Mouse (Mus musculus) adrenal gland, postnatal 4 days (tissue): ENCODE data around the gene Nelfcd. TPM values are rescaled to one million over a fixed set of nuclear protein-coding genes. Genes with fewer than 3 reads are reported as not detected.
A peak's percentile ranks its signal among the peaks of the same experiment; 100 is the strongest.

Experiments used
- DNase-seq, 2 experiments: peaks; one replicate each; pipeline ENCODE4 v3.0.0; 2021 to 2022; ENCODE audit warnings: low spot score in 2 of 2, mixed read lengths in 2 of 2
- long read RNA-seq, 2 experiments: library from polyadenylated mRNA; stranded (forward); transcript quantifications; one replicate each; pipeline ENCODE4 v2.0.0; 2021
- total RNA-seq, 2 experiments: library from RNA; stranded (reverse); gene quantifications; 2 replicates each; pipeline ENCODE4 v1.2.3; 2021

Nelfcd gene
- total RNA-seq, result 10 to 100 TPM; 77.0 to 78.4 TPM
- long read RNA-seq, experiment 1, transcript Nelfcd-202 (15 exons, 2,279 nt), result major isoform, 119 of 143 reads
- long read RNA-seq, experiment 1, partial matches to known transcripts, result 8 of 143 reads
- long read RNA-seq, experiment 1, other reads (novel, unspliced or antisense), result 16 of 143 reads
- long read RNA-seq, experiment 2, transcript Nelfcd-202 (15 exons, 2,279 nt), result major isoform, 192 of 244 reads
- long read RNA-seq, experiment 2, partial matches to known transcripts, result 14 of 244 reads
- long read RNA-seq, experiment 2, other reads (novel, unspliced or antisense), result 37 of 244 reads

DNA sequence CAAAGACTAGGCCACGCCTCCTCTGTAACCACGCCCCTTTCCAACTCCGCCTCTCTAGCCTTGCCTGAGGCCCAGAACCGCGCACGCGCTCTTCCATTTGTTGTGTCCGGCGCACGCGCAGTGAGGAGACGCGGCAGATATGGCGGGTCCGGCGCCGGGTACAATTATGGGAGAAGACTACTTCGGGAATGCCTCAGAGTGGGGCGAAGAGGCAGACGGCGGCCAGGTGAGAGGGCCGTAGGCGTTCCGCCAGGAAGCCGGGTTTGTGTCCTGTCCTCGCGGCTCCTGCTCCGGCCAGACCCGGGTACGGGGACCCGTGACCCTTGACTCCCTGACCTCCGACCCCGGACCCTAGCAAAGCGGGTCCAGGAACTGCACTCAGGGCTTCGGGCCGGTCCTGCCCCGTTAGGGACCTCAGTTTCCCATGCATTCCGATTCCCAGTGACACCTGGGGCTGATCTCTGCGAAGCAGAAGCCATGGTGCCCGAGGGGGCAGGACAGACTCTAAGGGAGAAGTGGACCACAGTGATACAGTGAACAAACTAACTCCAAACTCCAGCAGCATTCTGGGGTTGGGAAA lies at the start of gene Nelfcd:
Gene Nelfcd (plus strand): TSS at position 74 of the 580 bp plus-strand sequence.
- DNase-seq, result peak; percentile 89

DNA sequence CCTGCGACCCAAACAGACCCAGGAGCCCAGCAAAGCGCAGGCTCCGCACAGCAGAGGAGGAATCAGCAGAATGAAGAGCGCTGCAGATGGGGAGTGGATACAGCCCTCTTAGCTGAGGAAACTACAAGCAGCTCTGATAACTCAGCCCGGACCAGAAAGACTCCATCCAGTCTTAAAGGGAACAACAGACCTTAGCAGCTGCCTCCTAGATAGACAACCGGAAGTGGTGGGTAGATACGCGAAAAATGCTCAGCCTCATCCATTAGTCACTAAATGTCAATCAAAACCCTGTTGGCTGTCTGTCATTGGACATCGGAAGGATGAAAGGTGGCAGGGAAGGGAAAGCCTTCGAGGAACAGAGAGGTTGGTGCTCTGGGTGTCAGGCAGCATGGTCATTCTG lies 49.0 kb upstream of the Nelfcd start:
- no peak for DNase-seq

DNA sequence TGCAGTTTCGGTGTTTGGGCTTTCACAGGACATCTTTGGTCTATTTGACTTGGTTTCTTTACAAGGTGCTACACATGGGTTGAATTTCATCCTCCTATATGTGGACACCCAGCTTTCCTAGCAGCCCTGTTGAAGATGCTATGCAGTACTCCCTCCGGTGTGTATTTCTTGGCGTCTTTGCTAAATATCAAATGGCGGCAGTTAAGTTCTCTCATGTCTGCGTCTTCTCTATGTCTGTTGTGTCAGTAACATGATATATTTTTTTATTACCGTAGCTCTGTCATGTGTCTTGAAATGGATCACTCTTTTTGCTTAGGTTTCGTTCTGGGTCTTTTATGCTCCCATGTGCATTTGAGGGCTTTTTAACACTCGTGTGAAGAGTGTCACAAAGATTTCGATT lies 34.6 kb upstream of the Nelfcd start:
- DNase-seq, result no peak

DNA sequence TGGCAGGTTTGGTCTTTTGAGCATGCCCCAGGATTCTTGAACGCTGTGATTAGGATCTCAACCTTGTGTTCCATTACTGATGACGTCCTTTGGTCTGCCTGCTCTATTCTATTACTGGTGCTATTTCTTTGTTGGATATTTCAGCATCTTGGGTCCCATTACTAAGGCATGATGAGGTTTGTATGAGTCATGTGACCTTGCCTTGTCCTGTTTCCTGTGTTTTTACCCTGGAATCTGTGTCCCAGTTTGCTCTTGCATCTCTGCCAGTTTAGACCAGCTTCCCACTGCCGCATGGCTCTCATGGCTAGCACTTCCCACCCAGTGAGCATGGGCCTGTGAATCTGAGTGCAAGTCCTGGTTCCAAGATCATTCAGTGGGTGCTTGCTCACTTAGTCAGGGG lies 23.7 kb upstream of the Nelfcd start:
- DNase-seq, result no peak

DNA sequence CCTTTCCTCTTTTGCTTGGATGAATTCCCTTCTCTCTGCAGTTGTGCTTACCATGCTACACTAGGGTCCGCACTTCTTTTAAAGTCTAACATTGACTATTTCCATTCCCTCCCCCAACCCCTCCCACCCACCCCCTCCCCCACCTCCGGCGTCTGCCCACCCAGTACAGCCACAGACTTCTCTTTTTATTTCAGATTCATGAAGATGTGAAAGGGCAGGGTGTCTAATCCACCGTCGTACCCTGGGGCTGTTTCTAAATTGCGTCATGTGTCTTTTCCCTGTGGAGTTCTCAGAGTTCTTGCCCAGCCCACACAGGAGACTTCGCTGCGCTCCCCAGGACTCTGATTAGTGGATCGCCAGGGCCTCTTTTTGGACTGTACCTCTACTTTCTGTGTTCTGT lies 23.1 kb upstream of the Nelfcd start:
- DNase-seq, result no peak

DNA sequence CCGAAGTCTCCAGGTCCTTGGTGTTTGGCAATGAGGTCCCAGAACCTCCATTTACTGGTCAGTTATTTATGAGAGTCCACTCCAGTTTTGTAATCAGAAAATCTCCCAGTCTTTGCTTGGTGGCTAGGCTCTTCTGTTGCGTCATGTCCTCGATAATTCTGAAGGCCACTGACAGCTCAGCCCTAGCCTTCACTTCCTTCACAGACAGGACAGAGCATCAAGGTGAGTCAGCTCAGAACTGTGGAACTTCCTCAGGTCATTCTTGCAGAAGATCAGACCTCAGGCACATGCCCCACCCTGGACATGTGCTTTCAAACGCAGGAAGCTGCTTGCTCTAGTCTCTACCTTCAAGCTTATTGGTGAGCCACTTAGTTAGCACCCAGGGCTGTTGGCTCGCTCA lies 22.2 kb upstream of the Nelfcd start:
- no peak for DNase-seq

DNA sequence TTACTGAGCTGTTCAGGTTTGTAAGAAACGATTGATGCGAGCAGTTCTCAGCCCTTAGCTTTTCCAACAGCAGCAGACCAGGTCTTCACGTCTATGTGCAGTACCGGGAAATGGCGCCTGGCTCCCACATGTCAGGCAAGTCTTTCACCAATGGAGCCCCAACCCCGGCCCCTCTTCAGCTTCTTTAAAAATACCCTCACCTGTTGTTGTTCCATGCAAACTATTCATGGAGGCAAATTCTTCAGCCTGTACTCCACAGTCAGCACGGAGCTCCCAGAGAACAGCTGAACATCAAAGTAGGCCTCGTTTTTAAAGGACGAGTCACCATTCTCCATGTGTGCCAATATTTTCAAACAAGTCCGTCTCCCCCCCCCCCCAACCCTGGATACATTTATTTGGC lies 19.0 kb upstream of the Nelfcd start:
- no peak for DNase-seq

DNA sequence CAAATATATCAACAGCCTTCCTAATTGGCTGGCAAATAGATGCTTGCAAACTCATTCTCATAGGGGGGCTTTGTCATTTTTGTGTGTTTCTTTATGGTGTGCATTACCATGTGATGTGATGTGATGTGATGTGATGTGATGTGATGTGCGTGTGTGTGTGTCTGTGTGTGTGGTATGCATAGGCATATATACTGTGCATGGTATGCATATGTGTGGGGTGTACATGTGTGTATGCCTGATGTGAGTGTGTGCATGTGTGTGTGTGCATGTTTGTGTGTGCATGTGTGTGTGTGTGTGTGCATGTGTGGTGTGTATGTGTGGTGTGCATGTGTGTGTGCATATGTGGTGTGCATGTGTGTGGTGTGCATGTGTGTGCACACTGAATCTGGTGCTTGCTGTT lies 18.5 kb upstream of the Nelfcd start:
- no peak for DNase-seq

DNA sequence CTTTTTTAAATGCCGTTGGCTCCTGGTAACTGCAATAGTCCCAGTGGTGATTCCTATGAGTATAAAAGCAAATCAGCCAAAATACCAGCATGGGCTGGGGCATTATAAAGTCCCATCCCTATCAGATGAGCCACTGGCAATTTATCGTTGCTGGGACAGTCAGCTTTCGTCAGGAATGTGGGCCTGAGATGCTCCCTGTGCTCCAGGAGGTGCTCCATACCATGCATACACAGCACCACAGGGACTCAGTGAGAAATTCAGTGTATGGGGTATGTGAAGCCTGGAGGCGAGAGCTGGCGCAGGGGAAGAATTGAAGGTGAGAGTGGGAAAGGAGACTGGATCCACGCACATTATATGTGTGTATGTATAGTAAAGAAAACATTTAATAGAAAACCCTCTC lies 17.7 kb upstream of the Nelfcd start:
- DNase-seq, result no peak

DNA sequence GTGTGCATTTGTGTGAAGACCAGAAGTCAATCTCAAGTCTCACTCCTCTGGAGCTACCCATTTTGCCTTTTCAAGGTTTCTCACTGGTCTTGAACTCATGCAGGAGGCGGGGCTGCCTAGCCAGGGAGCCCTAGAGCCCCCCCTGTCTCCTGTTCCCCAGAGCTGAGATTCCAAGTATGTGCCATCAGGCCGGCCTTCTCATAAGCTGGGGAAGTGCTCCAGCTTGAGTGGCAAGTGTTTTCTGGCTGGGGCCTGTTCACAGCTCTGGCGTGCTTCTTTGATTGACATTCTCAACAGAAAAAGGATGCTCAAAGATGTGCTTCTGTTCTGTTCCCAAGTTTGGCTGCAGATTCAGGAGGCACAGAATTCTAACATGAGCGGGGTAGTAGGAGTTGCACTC lies 15.2 kb upstream of the Nelfcd start:
- DNase-seq, result no peak

DNA sequence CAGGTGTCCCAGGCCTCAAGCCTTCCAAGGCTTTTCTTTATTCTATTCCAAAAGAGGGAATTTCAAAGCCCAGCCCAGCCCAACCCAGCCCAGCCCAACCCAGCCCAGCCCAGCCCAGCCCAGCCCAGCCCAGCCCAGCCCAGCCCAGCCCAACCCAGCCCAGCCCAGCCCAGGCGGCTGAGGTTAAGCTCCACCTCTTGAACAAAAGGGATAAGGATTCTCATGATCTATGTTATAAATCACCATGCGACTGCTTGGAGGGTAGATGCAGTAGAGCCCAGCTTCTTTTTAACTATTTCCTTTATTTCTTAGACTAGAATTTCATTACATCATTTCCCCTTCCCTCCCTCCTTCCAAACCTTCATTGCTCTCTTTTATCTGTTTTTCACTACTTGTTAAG lies 5.4 kb upstream of the Nelfcd start:
- no peak for DNase-seq

DNA sequence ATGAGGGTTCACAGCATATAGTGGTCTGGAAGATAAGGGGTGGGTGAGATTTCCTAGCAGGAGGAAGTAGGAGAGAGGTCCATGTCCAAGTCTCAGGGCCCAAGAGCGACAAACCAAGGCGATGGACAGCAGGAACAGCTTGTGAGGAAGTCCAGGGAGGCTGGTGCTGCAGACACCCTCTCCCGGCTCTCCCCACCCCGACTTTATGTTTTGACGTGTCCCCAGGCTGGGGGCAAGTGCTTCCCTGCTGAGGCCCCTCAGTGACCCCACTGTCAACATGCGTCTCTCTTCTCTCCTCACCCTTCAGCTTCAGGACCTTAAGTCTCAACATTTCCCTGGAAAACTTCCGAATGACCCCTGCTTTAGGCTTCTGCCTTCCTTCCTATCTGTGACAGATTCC lies 2.5 kb upstream of the Nelfcd start:
- DNase-seq, result no peak

DNA sequence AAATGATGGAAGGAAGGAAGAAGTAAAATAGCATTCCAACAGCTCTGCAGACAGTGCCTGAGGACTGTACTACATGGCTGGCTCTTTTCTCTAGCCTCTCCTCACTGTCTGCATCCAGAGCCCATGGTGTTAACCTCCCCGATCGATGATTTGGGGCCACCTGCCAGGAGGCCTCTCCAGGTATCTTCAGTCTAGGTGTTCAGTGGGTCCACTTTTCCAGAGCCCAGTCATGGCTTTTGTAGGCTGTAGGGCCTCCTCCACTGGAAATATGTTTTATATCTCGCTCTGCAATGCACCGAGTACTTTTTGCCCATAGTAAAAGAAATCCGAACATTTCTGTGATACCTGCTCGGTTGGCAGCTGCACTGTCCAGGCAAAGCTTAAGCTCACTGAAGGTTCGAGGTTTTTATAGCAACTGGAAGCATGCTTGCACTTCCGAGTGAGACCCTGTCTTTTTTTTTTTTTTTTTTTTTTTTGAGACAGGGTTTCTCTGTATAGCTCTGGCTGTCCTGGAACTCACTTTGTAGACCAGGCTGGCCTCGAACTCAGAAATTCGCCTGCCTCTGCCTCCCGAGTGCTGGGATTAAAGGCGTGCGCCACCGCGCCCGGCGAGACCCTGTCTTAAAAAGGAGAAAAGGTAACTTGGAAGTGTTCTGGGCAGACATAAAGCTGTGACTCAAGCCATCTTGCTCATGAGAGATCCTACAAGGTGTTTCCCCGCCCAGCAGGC lies 438 bp upstream of the Nelfcd start:
- no peak for DNase-seq

DNA sequence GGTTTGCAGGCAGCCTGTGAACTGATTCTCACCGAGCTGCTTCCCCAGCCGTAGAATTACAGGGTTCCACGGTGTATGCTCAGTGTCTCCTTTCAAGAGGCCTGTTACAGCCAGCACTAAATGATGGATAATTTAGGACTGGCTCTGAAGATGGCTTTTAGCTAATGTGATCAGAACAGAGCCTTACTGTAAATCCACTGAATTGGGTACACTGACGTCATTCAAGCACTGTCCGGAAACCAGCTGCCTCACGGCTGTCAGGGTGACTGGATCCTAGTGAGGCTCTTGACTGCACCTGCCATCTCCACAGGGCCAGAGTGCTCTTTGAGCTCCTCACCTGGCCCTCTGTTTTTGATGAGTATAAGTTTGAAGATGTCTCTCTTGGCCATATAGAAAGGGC lies 5.5 kb downstream of the Nelfcd start:
- no peak for DNase-seq

DNA sequence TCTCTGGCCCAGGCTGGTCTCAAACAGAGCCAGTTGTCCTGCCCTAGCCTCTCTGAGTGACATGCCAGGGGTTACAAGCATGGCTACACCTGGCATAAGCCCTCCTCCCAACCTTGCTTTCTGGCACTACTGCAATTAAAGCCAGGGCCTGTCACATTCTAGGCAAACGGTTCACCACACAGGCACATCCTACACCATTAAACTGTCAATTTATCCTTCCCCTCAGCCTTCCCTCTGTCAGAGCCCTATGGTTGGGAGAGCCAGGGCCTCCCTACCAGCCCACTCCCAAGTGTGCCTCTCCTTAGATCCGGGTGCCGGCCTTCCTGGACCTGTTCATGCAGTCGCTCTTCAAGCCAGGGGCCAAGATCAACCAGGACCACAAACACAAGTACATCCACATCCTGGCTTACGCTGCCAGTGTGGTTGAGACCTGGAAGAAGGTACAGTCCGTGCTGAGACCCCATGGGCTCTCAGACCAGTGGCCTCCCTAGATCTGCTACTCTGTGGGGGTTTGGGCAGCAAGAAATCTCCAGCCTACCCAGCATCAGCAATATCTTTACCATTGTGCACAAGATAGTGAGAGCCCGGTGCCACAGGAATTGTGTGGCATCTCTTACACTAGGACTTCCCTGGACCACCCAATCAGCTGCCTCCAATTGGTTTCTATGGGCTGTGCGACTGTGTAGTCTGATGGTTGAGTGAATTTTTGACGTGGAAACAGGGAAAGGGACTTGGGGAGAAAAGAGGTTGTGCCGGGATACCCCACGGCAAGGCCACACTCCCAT lies 8.9 kb downstream of the Nelfcd start:
- DNase-seq, result no peak

DNA sequence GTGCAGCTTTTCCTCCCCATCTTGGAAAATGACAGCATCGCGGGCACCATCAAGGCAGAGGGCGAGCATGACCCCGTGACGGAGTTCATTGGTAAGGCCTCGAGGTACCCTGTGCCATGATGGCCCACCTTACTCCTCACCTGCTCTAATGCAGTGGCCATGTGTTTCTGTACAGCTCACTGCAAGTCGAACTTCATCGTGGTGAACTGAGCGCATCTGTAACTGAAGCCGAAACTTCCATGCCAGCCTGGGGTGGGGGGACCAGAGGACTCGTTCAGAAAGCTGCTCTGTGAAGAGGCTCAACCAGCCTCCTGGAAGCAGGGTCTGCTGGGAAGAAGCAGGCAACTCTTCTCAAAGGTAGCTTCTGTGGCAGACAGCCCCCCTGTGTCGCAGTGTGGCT lies 11.3 kb downstream of the Nelfcd start:
- no peak for DNase-seq

DNA sequence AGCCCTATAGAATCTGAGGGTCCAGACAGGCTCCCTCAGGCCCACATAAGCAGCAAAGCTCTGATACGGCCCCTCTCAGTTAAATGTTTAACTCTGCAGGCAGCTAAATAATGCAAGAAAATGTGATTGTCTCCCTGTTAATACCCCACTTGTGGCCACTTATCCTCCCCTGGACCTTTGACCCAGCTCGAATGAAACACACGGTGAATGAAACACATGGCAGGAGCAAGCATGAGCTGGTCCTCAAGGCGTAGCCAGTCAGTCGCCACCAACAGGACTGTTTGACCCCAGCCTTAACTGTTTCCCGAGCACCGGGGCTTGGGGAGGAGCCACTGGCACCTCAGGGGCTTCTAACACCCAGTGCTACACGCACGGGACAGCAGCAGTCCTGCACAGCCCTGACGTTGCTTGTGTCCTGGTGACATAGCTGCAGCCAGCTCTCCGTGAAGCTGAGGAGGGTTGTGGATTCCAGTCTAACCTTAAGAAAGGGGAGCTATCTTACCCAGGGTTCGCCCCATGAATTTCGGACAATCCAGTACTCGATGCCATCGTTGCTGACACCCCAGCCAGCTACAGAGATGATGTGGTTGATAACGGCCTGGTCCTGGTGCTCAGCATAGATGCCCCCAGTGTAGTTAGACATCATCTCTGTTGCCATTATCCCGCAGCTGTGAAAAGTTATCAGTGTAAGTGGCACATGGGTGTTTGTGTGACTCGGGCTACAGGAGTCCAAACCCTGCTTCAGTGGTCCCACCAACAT lies 12.7 kb downstream of the Nelfcd start:
- DNase-seq, result no peak

DNA sequence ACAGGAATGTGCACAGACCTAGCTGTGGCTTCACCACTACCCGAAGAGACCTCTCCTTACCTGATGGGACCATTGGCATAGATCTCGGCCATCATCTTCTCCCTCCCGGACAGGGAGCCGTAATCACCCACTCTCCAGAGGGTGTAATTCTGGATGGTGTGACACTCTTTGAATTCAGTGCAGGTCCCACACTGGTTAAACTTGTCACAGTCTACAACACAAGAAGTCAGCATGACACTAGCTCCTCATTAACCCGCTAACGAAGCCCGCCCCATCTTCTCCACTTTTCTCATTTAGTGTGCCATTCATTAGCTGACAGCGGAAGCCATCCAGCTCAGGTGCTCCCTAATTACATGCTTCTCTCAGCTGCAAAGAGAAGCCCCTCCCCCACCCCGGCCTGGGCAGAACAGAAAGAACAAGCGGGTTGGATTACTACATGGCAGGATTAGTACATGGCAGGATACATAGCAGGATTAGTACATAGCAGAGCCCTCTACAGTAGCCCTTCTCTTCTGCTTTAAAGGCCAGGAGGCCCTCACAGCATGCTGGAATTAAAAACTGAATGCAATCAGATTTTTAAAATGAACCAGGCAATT lies 13.5 kb downstream of the Nelfcd start:
- no peak for DNase-seq

DNA sequence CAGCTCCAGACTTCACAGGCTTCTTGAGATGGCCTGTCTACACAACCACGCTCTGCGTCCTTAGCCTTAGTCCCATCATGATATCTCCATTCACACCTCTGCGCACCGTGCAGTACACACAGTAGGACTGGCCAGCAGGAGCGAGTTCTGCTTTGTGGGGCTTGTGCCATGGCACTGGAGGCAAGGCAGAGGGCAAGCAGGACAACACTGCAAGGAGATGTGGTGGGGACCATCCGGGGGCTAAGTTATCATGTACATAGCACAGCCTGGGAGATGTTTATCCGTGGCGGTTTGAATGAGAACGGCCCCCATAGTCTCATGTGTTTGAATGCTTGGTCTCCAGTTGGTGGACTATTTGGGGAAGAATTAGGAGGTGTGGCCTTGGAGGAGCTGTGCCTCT lies 19.3 kb downstream of the Nelfcd start:
- DNase-seq, result no peak

DNA sequence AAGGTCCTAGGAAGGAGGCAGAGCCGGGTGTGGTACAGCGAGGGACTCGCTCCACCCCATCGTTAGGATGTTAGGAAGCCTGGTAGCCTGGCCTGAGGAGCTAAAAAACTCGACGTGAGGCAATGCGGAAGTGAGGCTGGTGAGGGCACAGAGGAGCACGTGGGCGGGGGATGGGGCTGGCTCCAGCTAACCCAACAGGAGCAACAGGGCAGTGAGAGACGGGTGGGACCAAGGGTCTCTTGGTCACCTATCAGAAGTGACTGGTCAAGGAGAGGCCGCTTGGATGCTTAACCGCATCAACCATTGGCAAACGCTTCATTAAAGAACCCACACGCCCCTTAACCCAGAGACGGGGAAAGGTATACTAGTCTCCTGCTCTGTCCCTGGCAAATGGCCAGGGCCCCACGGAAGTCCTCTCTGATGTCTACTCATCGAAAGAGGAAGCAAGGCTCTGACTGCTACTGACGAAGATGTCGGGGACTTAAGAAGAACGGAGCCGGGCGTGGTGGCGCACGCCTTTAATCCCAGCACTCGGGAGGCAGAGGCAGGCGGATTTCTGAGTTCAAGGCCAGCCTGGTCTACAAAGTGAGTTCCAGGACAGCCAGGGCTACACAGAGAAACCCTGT lies 20.6 kb downstream of the Nelfcd start:
- DNase-seq, result no peak
